Mouse (Mus musculus): ENCODE measurements around the gene Orai2. TPM values are rescaled to one million over a fixed set of nuclear protein-coding genes. Genes with fewer than 3 reads are reported as not detected.

Gene Orai2
- polyA plus RNA-seq, 1 experiment: 113 TPM

GRCm38 (mm10) chr5:136179594-136179993 is 9.1 kb upstream of the Orai2 start:
- DNase-seq (ENCODE audit: low read depth in 1 of 2, low spot score in 2 of 2): no peak
- no peak overlapping the region for H3K27ac ChIP-seq (ENCODE audit: insufficient read depth, low read length)
- TF ChIP-seq POLR2A (IDR thresholded peaks at IDR 0.05; ENCODE audit: low read depth, low read length) (no peak), CTCF (IDR thresholded peaks at IDR 0.05; ENCODE audit: extremely low read depth, insufficient read depth, insufficient read length, insufficient replicate concordance) (no peak)
- WGBS: 84% methylated on average over 5 of the region's 5 CpGs
- H3K27me3 ChIP-seq (ENCODE audit: control insufficient read depth, insufficient read depth, low read length): no peaks in the 10 kb centered on the region
- peaks cover 16% of the 10 kb centered on the region for H3K36me3 ChIP-seq (ENCODE audit: control insufficient read depth, insufficient read depth, low read length)
- no peaks in the 10 kb centered on the region for H3K4me1 ChIP-seq (ENCODE audit: control insufficient read depth, insufficient read depth, insufficient read length)
- no peak overlapping the region for H3K4me3 ChIP-seq (ENCODE audit: extremely low read depth, insufficient read depth, insufficient read length)

GRCm38 (mm10) chr5:136173606-136174463 is 3.3 kb upstream of the Orai2 start:
- H3K36me3 ChIP-seq (ENCODE audit: control insufficient read depth, insufficient read depth, low read length): peaks cover 4% of the 10 kb centered on the region; the same call in 1 of the 2 replicates
- WGBS: 46% methylated on average over 9 of the region's 9 CpGs
- peak overlapping the region; percentile 40 for H3K27ac ChIP-seq (ENCODE audit: insufficient read depth, low read length)
- H3K4me1 ChIP-seq (ENCODE audit: control insufficient read depth, insufficient read depth, insufficient read length): peaks cover 20% of the 10 kb centered on the region; the same call in 1 of the 2 replicates
- TF ChIP-seq POLR2A (IDR thresholded peaks at IDR 0.05; ENCODE audit: low read depth, low read length) (no peak), CTCF (IDR thresholded peaks at IDR 0.05; ENCODE audit: extremely low read depth, insufficient read depth, insufficient read length, insufficient replicate concordance) (no peak)
- DNase-seq (ENCODE audit: low read depth in 1 of 2, low spot score in 2 of 2): peak in 1 of 2 experiments; percentile 31
- H3K27me3 ChIP-seq (ENCODE audit: control insufficient read depth, insufficient read depth, low read length): no peaks in the 10 kb centered on the region
- no peak overlapping the region for H3K4me3 ChIP-seq (ENCODE audit: extremely low read depth, insufficient read depth, insufficient read length)

GRCm38 (mm10) chr5:136172939-136173338 is 2.4 kb upstream of the Orai2 start:
- 0 out of 2 replicates have a peak overlapping the region, but pooled peaks have one; percentile 91 for H3K27ac ChIP-seq (ENCODE audit: insufficient read depth, low read length)
- H3K36me3 ChIP-seq (ENCODE audit: control insufficient read depth, insufficient read depth, low read length): peaks cover 3% of the 10 kb centered on the region; the same call in 1 of the 2 replicates
- DNase-seq (ENCODE audit: low read depth in 1 of 2, low spot score in 2 of 2): no peak
- H3K4me1 ChIP-seq (ENCODE audit: control insufficient read depth, insufficient read depth, insufficient read length): peaks cover 20% of the 10 kb centered on the region; the same call in 1 of the 2 replicates
- no peak overlapping the region for H3K4me3 ChIP-seq (ENCODE audit: extremely low read depth, insufficient read depth, insufficient read length)
- WGBS: 80% methylated on average over 9 of the region's 9 CpGs
- no peaks in the 10 kb centered on the region for H3K27me3 ChIP-seq (ENCODE audit: control insufficient read depth, insufficient read depth, low read length)
- no peak for TF ChIP-seq POLR2A (IDR thresholded peaks at IDR 0.05; ENCODE audit: low read depth, low read length)
- TF ChIP-seq CTCF (IDR thresholded peaks at IDR 0.05; ENCODE audit: extremely low read depth, insufficient read depth, insufficient read length, insufficient replicate concordance): no peak

- 13% methylated on average over 17 of the region's 17 CpGs for WGBS
- Histone ChIP-seq H3K4me1 (ENCODE audit: control insufficient read depth, insufficient read depth, insufficient read length) (peaks cover 24% of the 10 kb centered on the region; the same call in 1 of the 2 replicates), H3K27me3 (ENCODE audit: control insufficient read depth, insufficient read depth, low read length) (no peaks in the 10 kb centered on the region), H3K27ac (ENCODE audit: insufficient read depth, low read length) (peak overlapping the region; percentile 91), H3K36me3 (ENCODE audit: control insufficient read depth, insufficient read depth, low read length) (peaks cover 10% of the 10 kb centered on the region), H3K4me3 (ENCODE audit: extremely low read depth, insufficient read depth, insufficient read length) (peak overlapping the region; percentile 74)
- no peak for TF ChIP-seq CTCF (IDR thresholded peaks at IDR 0.05; ENCODE audit: extremely low read depth, insufficient read depth, insufficient read length, insufficient replicate concordance)
- no peak; the same call in 1 of the 2 replicates for TF ChIP-seq POLR2A (IDR thresholded peaks at IDR 0.05; ENCODE audit: low read depth, low read length)
- DNase-seq (ENCODE audit: low read depth in 1 of 2, low spot score in 2 of 2): peak in 1 of 2 experiments; percentile 25
Measured at GRCm38 (mm10) chr5:136171363-136172341, 1.1 kb upstream of the Orai2 start.

GRCm38 (mm10) chr5:136169626-136170511 is 644 bp downstream of the Orai2 start:
- Histone ChIP-seq H3K4me3 (ENCODE audit: extremely low read depth, insufficient read depth, insufficient read length) (peak overlapping the region; percentile 74), H3K27ac (ENCODE audit: insufficient read depth, low read length) (peak overlapping the region; percentile 95), H3K36me3 (ENCODE audit: control insufficient read depth, insufficient read depth, low read length) (peaks cover 17% of the 10 kb centered on the region), H3K27me3 (ENCODE audit: control insufficient read depth, insufficient read depth, low read length) (no peaks in the 10 kb centered on the region), H3K4me1 (ENCODE audit: control insufficient read depth, insufficient read depth, insufficient read length) (peaks cover 24% of the 10 kb centered on the region; the same call in 1 of the 2 replicates)
- TF ChIP-seq POLR2A (IDR thresholded peaks at IDR 0.05; ENCODE audit: low read depth, low read length) (no peak), CTCF (IDR thresholded peaks at IDR 0.05; ENCODE audit: extremely low read depth, insufficient read depth, insufficient read length, insufficient replicate concordance) (no peak)
- DNase-seq (ENCODE audit: low read depth in 1 of 2, low spot score in 2 of 2): peak; percentile 50 to 63
- WGBS: 6% methylated on average over 15 of the region's 15 CpGs
